Mouse (Mus musculus) G1E (cell line): ENCODE measurements around the gene Lamtor5. TPM values are rescaled to one million over a fixed set of nuclear protein-coding genes. Genes with fewer than 3 reads are reported as not detected.
"Not testable (repeated sequence)": the region's sequence is repeated elsewhere in the genome, so short reads cannot be mapped to it uniquely, and the experiment has no call there.

Experiments used
- ATAC-seq: 2 replicates; pipeline ENCODE4 v1.8.0; 2016; ENCODE audit warnings: mild to moderate bottlenecking; ENCODE audit not compliant: insufficient number of reproducible peaks, poor library complexity, low FRiP score, severe bottlenecking; ENCODE audit errors: extremely low read depth
- DNase-seq: peaks from one replicate; pipeline ENCODE4 v3.0.0; 2012; ENCODE audit warnings: low spot score
- H3K27me3 ChIP-seq: 2 replicates; pipeline ENCODE4 v1.6.1; 2012; ENCODE audit warnings: mild to moderate bottlenecking, low read length, inconsistent platforms; ENCODE audit not compliant: insufficient read depth
- H3K36me3 ChIP-seq: replicated peaks from 2 replicates; pipeline ENCODE3; 2012; ENCODE audit warnings: mild to moderate bottlenecking, inconsistent platforms
- H3K4me1 ChIP-seq: 2 replicates; pipeline ENCODE4 v1.6.1; 2012; ENCODE audit warnings: low read depth, low read length, inconsistent platforms, mixed read lengths; ENCODE audit not compliant: insufficient read depth
- H3K4me3 ChIP-seq: 2 replicates; pipeline ENCODE4 v1.5.1; 2012; ENCODE audit warnings: low read depth, mild to moderate bottlenecking, inconsistent platforms, low read length, moderate library complexity, mixed read lengths
- H3K9me3 ChIP-seq: replicated peaks from 2 replicates; pipeline ENCODE4 v1.6.1; 2012; ENCODE audit warnings: inconsistent platforms
- CTCF ChIP-seq: IDR thresholded peaks from 2 replicates; pipeline ENCODE4 v1.5.1; 2012; ENCODE audit warnings: low read depth, low read length, inconsistent platforms, mixed read lengths
- GATA1 ChIP-seq: IDR thresholded peaks from 2 replicates; pipeline ENCODE4 v1.6.1; 2012; ENCODE audit warnings: borderline replicate concordance, low read length, inconsistent platforms, mixed read lengths
- GATA2 ChIP-seq: IDR thresholded peaks from 2 replicates; pipeline ENCODE4 v1.6.1; 2012; ENCODE audit warnings: low read depth, low read length, inconsistent platforms, borderline replicate concordance
- POLR2AphosphoS5 ChIP-seq: IDR thresholded peaks from 2 replicates; pipeline ENCODE4 v1.6.1; 2012; ENCODE audit warnings: low read depth, low read length, inconsistent platforms; ENCODE audit not compliant: insufficient replicate concordance
- TAL1 ChIP-seq: conservative IDR thresholded peaks from 2 replicates; pipeline ENCODE4 v1.6.1; 2012; ENCODE audit warnings: low read depth, low read length, inconsistent platforms, mixed read lengths
- polyA plus RNA-seq: library from polyadenylated mRNA; stranded (reverse); fragments of >175 nt; gene quantifications from 2 replicates; pipeline ENCODE4 v1.2.3, GENCODE M21; 2012
- total RNA-seq, 2 experiments: library from RNA; stranded (forward) in 1 of 2; stranded (reverse) in 1 of 2; fragments of 200-1000 nt in 1 of 2; fragments of >200 nt in 1 of 2; fragmentation: Nextera tagmentation in 1 of 2; gene quantifications; 2 replicates each; pipeline ENCODE4 v1.2.3; 2014 to 2017

Gene Lamtor5
- total and polyA plus RNA-seq, 3 experiments, result 26.8 to 91.4 (median 50.3) TPM

DNA sequence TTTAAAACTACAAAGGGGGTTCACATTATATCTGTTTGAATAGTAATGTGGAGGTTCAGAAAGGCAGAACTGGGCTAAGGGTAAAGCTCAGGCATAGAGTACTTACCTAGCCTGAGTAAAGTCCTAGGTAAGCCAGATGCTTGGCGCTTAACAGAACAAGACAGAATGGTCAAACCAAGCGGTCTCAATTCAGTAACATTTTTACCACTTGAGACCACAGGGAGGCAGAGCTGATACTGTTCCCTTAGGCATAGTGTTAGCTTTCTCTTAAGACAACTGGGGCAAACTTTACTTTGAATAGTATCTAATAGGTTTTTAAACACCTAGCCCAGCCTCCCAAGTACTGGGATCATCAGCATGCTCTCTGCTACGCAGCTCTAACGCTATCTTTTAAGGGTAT is 2.7 kb upstream of the Lamtor5 start:
- ATAC-seq (no peak), DNase-seq (no peak)
- Histone ChIP-seq H3K9me3 (no peaks in the 10 kb centered on the region), H3K4me3 (no peak overlapping the region), H3K4me1 (peaks cover 23% of the 10 kb centered on the region), H3K27me3 (peaks cover 3% of the 10 kb centered on the region; the same call in 1 of the 2 replicates), H3K36me3 (peaks cover 4% of the 10 kb centered on the region)
- TF ChIP-seq POLR2AphosphoS5 (no peak), GATA2 (no peak), GATA1 (no peak), TAL1 (no peak), CTCF (no peak)

- no peak for DNase-seq
- no peaks in the 10 kb centered on the region for H3K9me3 ChIP-seq
- peaks cover 10% of the 10 kb centered on the region for H3K36me3 ChIP-seq
- H3K4me3 ChIP-seq, result no peak overlapping the region
- TF ChIP-seq POLR2AphosphoS5 (no peak), TAL1 (no peak), GATA1 (no peak), GATA2 (no peak), CTCF (no peak)
- peaks cover 3% of the 10 kb centered on the region; the same call in 1 of the 2 replicates for H3K27me3 ChIP-seq
- ATAC-seq, result no peak
- H3K4me1 ChIP-seq, result peaks cover 23% of the 10 kb centered on the region
Measured at GRCm38 (mm10) chr3:107276626-107277025, 2.0 kb upstream of the Lamtor5 start.

DNA sequence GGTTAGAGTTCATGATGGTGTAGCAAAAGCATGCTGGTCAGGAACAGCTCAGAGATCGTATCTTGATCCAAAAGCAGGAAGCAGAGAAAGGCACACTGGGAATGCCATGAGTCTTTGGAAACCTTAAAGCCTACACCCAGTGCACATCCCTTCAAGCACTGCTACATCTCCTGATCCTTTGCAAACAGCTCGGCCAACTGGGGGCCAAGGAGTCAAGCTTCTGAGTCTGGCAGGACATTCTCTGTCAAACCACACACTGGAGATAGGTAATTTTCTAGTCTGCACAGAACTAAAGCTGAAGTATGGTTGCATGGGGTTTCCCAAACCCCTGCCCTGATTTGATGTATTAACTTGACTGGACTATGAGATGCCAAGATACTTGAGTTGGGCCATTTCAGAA is 7.5 kb downstream of the Lamtor5 start:
- no peak overlapping the region for H3K4me3 ChIP-seq
- no peak for DNase-seq
- TF ChIP-seq GATA1 (no peak), CTCF (no peak), TAL1 (no peak), GATA2 (no peak), POLR2AphosphoS5 (no peak)
- no peaks in the 10 kb centered on the region for H3K27me3 ChIP-seq
- peaks cover 69% of the 10 kb centered on the region for H3K36me3 ChIP-seq
- no peaks in the 10 kb centered on the region for H3K4me1 ChIP-seq
- H3K9me3 ChIP-seq, result no peaks in the 10 kb centered on the region
- no peak for ATAC-seq

DNA sequence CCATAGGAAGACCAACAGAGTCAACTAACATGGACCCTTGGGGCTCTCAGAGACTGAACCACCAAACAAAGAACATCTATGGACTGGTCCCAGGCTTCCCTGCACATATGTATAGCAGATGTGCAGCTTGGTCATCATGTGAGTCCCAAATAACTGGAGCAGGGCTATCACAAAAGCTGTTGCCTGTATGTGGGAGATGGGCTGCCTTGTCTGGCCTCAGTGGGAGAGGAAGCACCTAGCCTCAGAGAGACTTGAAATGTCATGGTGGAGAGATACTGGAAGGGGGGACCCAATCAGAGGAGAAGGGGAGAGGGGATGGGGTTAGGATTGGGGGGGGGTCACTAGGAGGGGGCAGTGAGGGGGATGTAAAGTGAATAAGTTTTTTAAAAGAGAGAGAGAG is 8.7 kb downstream of the Lamtor5 start:
- no peak for TF ChIP-seq GATA2
- TF ChIP-seq POLR2AphosphoS5, result no peak
- TF ChIP-seq TAL1, result no peak
- TF ChIP-seq CTCF, result no peak
- no peak for TF ChIP-seq GATA1
- peaks cover 63% of the 10 kb centered on the region for H3K36me3 ChIP-seq
- no peak for DNase-seq
- H3K9me3 ChIP-seq, result no peaks in the 10 kb centered on the region
- no peaks in the 10 kb centered on the region for H3K4me1 ChIP-seq
- no peak for ATAC-seq
- H3K27me3 ChIP-seq, result no peaks in the 10 kb centered on the region
- H3K4me3 ChIP-seq, result no peak overlapping the region

DNA sequence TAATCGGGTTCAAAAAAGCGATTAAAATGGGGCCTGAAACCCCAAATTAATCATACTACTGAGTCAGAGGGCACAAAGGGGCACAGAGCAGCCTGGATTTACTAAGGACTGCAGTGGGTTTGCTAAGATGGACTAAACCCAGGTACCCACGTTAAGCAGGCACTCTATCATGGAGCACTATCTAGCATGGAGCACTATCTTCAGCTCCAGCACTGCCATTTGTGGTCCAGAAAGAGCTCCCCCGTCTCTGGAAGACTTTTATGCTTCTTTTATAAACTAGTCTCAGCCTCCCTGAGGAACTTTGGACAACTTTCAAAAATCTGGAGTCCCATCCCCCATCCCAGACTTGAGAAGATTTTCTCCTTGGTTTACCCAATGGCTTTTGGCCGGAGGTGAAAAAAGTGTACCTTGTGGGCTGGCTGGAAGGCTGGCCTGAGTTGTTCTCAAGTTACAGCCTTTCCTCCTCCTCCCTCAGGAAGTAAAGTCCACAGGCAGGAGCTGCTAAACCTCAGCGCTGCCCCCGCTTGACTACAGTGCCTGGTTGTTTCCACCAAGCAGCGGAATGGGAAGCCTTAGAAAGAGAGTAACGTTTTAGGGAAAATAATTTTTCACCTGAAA is 12.2 kb downstream of the Lamtor5 start, which contains the start of gene Slc16a4:
Gene Slc16a4, plus strand, starts transcription at position 467 of the 618 bp plus-strand sequence.
- DNase-seq (no peak), ATAC-seq (no peak)
- TF ChIP-seq GATA2, result no peak
- no peak for TF ChIP-seq GATA1
- TF ChIP-seq TAL1, result no peak
- TF ChIP-seq POLR2AphosphoS5, result no peak
- TF ChIP-seq CTCF, result no peak
- H3K27me3 ChIP-seq, result no peaks in the 10 kb centered on the region
- H3K4me1 ChIP-seq, result no peaks in the 10 kb centered on the region
- no peaks in the 10 kb centered on the region for H3K9me3 ChIP-seq
- no peak within 1 kb of the TSS for H3K4me3 ChIP-seq
- H3K36me3 ChIP-seq, result peaks cover 64% of the 10 kb centered on the region

- DNase-seq, result no peak
- Histone ChIP-seq H3K4me3 (no peak overlapping the region), H3K36me3 (peaks cover 60% of the 10 kb centered on the region), H3K4me1 (no peaks in the 10 kb centered on the region; the same call in 1 of the 2 replicates), H3K27me3 (no peaks in the 10 kb centered on the region), H3K9me3 (no peaks in the 10 kb centered on the region)
- no peak for ATAC-seq
- TF ChIP-seq GATA1 (no peak), GATA2 (no peak), CTCF (no peak), TAL1 (no peak), POLR2AphosphoS5 (no peak)
Measured at GRCm38 (mm10) chr3:107295672-107296360, 17.2 kb downstream of the Lamtor5 start.

GRCm38 (mm10) chr3:107296917-107297316 is 18.3 kb downstream of the Lamtor5 start:
- not testable (repeated sequence) for H3K27me3 ChIP-seq, H3K4me1 ChIP-seq, DNase-seq, H3K9me3 ChIP-seq, ATAC-seq, H3K4me3 ChIP-seq
- H3K36me3 ChIP-seq, result peaks cover 64% of the 10 kb centered on the region
